Mouse (Mus musculus) embryonic facial prominence, embryonic 11.5 days (tissue): ENCODE data around the gene Scoc. TPM values are rescaled to one million over a fixed set of nuclear protein-coding genes. Genes with fewer than 3 reads are reported as not detected.

Experiments used
- ATAC-seq: fragments of 200-750 bp; cut with Nextera tagmentation; replicated peaks from 2 replicates; pipeline ENCODE4 v1.8.0; 2017; ENCODE audit warnings: low read depth; ENCODE audit not compliant: insufficient number of reproducible peaks, low FRiP score, low TSS enrichment
- DNase-seq: peaks from one replicate; pipeline ENCODE4 v3.0.0-alpha.2; 2015; ENCODE audit warnings: low spot score
- H3K27ac ChIP-seq: fragments of 300-500 bp; sonication (generic); replicated peaks from 2 replicates; pipeline ENCODE4 v1.5.1; 2014; ENCODE audit warnings: mild to moderate bottlenecking, low read depth, low read length, control low read depth
- H3K27me3 ChIP-seq: fragments of 300-500 bp; sonication (generic); 2 replicates; pipeline ENCODE4 v1.6.1; 2014; ENCODE audit warnings: mild to moderate bottlenecking, low read length, moderate library complexity, mixed read lengths; ENCODE audit not compliant: control insufficient read depth, insufficient read depth
- H3K36me3 ChIP-seq: fragments of 300-500 bp; sonication (generic); replicated peaks from 2 replicates; pipeline ENCODE4 v1.6.1; 2014; ENCODE audit warnings: low read depth, mild to moderate bottlenecking, low read length, moderate library complexity, mixed read lengths; ENCODE audit not compliant: control insufficient read depth, insufficient read depth
- H3K4me1 ChIP-seq: fragments of 300-500 bp; sonication (generic); 2 replicates; pipeline ENCODE4 v1.6.1; 2014; ENCODE audit warnings: low read length, mixed read lengths; ENCODE audit not compliant: control insufficient read depth, insufficient read depth
- H3K4me2 ChIP-seq: fragments of 300-500 bp; sonication (generic); 2 replicates; pipeline ENCODE4 v1.6.1; 2014; ENCODE audit warnings: low read depth, mild to moderate bottlenecking, control low read depth, low read length, moderate library complexity
- H3K4me3 ChIP-seq: fragments of 300-500 bp; sonication (generic); 2 replicates; pipeline ENCODE4 v1.5.1; 2014; ENCODE audit warnings: low read depth, low read length, control low read depth
- H3K9ac ChIP-seq: fragments of 300-500 bp; sonication (generic); replicated peaks from 2 replicates; pipeline ENCODE4 v1.6.1; 2014; ENCODE audit warnings: mild to moderate bottlenecking, control low read depth, low read length
- H3K9me3 ChIP-seq: fragments of 300-500 bp; sonication (generic); replicated peaks from 2 replicates; pipeline ENCODE4 v1.6.1; 2016; ENCODE audit warnings: mild to moderate bottlenecking, low read length, inconsistent platforms, mixed read lengths; ENCODE audit not compliant: control insufficient read depth
- WGBS: fragments of 180-500 bp; shearing (Covaris S2); extraction: QIAGEN DNeasy Blood & Tissue Kit; methylation state at CpG from one replicate; pipeline ENCODE4 v1.1.7; 2014; 5-methylcytosine and 5-hydroxymethylcytosine counted together
- polyA plus RNA-seq: library from polyadenylated mRNA; unstranded; fragments of >200 nt; fragmentation: Nextera tagmentation; extraction: Ambion mirVana; gene quantifications from 2 replicates; pipeline ENCODE4 v1.2.1, GENCODE M21; 2014

Gene Scoc
- 137 and 163 TPM in 2 replicates for polyA plus RNA-seq

DNA sequence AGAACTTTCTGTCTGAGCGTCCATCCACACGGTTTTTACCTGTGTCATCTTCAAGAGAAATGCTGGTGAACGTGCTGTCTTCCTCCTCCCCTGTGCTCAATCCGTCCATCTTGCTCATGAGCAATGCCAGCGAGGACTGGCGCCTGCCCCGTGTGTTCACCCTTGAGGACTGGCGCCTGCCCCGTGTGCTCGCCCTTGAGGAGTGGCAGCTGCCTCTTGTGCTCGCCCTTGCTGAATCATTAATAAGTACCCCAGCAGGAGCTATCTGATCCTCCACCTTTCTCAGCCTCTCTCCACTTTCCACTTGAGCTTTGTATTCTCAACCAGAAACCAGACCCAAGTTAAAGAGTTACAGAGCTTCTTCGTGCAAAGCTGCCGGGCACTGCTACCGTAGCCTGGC is at the start of gene Scoc:
Gene Scoc (minus strand): TSS at position 170 of the 400 bp plus-strand sequence.
- Histone ChIP-seq H3K27ac (no peak within 1 kb of the TSS), H3K4me2 (no peak within 1 kb of the TSS), H3K36me3 (no peaks in the 10 kb centered on the region), H3K4me3 (no peak within 1 kb of the TSS), H3K27me3 (no peaks in the 10 kb centered on the region), H3K4me1 (no peaks in the 10 kb centered on the region), H3K9me3 (no peaks in the 10 kb centered on the region), H3K9ac (no peak within 1 kb of the TSS)
- 84% methylated on average over 14 of the region's 14 CpGs for WGBS
- DNase-seq (no peak), ATAC-seq (no peak)

DNA sequence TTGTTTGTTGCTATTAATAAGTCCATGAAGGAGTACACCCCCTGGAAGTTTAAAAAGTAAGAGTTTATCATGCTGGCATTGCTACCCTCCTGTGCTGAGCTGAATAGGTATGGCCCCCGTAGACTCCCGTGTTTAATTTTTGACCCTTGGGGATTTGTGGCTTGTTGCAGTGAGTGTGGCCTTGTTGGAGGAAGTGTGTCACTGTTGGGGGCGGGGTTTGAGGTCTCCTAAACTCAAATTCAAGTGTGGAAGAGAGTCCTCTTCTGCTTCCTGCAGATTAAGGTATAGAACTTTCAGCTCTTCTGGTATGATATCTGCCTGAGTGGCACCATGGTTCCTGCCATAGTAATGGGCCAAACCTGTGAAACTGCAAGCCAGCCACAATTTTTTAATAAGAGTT is 1.4 kb upstream of the Scoc start:
- Histone ChIP-seq H3K27me3 (no peaks in the 10 kb centered on the region), H3K27ac (no peak overlapping the region), H3K4me2 (no peak overlapping the region), H3K36me3 (no peaks in the 10 kb centered on the region), H3K9ac (no peak overlapping the region), H3K4me1 (no peaks in the 10 kb centered on the region), H3K4me3 (no peak overlapping the region), H3K9me3 (no peaks in the 10 kb centered on the region)
- WGBS = 76% methylated on average over 3 of the region's 3 CpGs
- ATAC-seq = no peak
- DNase-seq = no peak

DNA sequence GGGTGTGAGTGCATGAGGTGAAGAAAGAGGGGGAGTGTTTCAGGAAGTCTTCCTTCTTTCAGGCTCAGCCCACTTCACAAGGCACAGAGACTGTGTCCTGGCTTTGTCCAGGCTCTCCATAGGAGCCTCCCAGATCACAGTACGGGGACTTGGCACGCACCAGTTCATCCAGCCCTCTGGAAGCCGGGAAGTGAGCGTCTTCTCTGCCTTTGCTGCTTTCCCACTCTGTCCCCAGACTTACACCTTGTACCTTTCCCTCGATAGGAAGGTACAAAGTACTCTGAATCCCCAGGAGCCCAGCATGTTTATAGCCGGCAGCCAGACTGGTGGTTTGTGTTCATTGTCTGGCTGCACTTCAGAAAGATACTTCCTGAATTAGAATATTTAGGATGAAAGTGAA is 1.1 kb downstream of the Scoc start:
- Histone ChIP-seq H3K4me3 (no peak overlapping the region), H3K27me3 (no peaks in the 10 kb centered on the region), H3K9me3 (no peaks in the 10 kb centered on the region), H3K4me2 (no peak overlapping the region), H3K4me1 (no peaks in the 10 kb centered on the region), H3K9ac (no peak overlapping the region), H3K27ac (no peak overlapping the region), H3K36me3 (no peaks in the 10 kb centered on the region)
- 62% methylated on average over 6 of the region's 6 CpGs for WGBS
- ATAC-seq (no peak), DNase-seq (no peak)

DNA sequence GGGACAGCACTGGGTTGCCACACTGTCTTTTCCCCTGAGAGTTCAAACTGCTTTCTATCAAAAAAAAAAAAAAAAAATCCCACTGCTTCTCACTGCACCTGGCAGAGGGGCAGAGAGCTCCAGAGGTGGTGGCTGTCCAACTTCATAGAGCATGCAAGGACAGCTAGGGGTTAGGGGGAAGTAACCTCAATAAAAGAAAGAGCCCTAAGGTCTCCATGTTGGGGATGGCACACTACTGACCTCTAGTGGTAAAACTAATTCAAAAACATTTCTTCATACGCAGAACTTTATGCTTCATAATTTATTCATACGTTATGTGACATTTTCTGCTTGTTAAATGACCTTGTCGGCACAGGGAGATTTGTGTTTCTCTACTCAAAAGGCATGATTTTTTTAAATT is 7.1 kb downstream of the Scoc start:
- H3K9me3 ChIP-seq = no peaks in the 10 kb centered on the region
- no peak overlapping the region for H3K4me3 ChIP-seq
- DNase-seq = peak; percentile 78
- no peaks in the 10 kb centered on the region for H3K27me3 ChIP-seq
- no peak for ATAC-seq
- H3K4me2 ChIP-seq = no peak overlapping the region
- no peak overlapping the region for H3K27ac ChIP-seq
- WGBS = 31% methylated on average over 3 of the region's 3 CpGs
- H3K9ac ChIP-seq = no peak overlapping the region
- no peaks in the 10 kb centered on the region for H3K36me3 ChIP-seq
- no peaks in the 10 kb centered on the region for H3K4me1 ChIP-seq

DNA sequence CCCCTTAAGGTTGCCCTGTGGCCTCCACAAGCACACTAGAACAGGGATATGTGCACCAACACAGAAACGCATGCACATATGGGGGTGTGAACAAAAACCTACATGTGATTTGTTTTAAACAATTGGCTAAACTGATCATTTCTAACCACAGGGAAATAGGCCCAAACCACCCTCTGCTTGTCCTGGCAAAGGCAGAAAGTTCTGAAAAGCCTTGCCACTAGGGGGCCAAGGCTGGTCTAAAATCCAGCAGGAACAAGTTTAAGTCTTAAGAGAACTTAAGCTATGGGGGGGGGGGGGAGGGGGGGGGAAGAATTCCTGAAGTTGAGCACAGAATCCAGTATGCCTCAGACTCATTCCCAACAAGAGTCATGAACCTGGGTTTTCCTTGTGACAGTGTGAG is 8.2 kb downstream of the Scoc start:
- 77% methylated on average over 1 of the region's 1 CpGs for WGBS
- no peak for ATAC-seq
- Histone ChIP-seq H3K4me1 (no peaks in the 10 kb centered on the region), H3K9ac (no peak overlapping the region), H3K4me3 (no peak overlapping the region), H3K4me2 (no peak overlapping the region), H3K36me3 (no peaks in the 10 kb centered on the region), H3K27me3 (no peaks in the 10 kb centered on the region), H3K27ac (no peak overlapping the region), H3K9me3 (no peaks in the 10 kb centered on the region)
- DNase-seq = peak; percentile 64

DNA sequence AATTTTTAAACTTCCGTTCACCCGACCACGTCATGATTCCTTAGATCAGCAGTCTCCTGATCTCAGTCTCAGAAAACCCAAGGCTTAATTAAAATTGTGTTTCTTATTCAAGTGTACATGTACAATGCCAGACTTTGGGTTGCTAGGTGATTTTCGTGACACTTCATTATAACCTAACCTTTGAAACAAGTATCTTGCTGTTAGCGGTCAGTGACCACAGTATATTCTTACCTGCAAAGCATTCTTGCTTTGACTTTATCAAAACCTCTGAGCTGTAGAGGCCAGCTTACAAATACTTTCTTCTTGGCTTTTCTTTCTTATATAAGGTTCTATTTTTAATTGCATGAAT is 15.2 kb downstream of the Scoc start:
- ATAC-seq (no peak; the same call in none of the 2 replicates), DNase-seq (peak; percentile 4)
- no peaks in the 10 kb centered on the region for H3K36me3 ChIP-seq
- H3K9me3 ChIP-seq = no peaks in the 10 kb centered on the region
- no peaks in the 10 kb centered on the region for H3K4me1 ChIP-seq
- 30% methylated on average over 5 of the region's 5 CpGs for WGBS
- H3K27ac ChIP-seq = peak overlapping the region; percentile 82
- peak overlapping the region; percentile 59 for H3K4me2 ChIP-seq
- peak overlapping the region; percentile 37 for H3K4me3 ChIP-seq
- no peaks in the 10 kb centered on the region for H3K27me3 ChIP-seq
- H3K9ac ChIP-seq = peak overlapping the region; percentile 67

DNA sequence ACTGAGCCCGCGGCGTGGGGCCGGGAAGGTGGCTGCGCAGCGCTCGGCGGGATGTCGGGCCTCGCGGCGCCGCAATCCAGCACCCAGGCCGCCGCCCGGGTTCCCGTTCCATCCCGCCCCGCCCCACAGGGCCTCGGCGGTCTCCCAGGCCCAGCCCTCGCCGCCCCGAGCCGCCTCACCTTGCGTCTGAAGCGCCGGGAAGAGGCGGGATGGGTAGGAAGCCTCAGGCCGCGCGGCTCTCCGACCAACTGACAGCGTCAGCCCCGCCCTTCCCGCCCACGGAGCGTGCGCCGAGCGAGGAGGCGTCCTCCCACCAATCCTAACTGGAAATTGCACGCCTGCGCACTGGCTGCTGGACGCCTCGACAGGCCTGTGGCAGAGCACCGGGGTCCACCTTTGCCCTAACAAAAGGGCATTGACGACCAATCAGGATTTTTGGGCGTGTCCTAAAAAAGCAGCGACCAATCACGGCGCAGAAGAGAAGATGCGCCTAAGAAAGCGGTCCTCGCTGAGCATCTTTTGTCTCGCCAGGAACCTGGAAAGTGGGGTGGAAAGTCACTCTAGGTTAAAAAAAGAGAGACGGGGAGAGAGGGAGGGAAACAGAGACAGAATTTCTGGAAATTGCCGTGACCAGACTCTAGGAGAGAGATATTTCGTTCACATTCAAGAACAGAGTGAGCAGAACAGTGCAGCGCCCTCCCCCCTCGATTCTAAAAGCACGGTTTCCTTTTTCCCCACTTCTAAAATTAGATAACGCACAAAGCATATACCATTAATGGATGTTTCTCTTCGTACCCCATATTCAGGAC is 15.7 kb downstream of the Scoc start:
- Histone ChIP-seq H3K9ac (peak overlapping the region; percentile 96), H3K27ac (peak overlapping the region; percentile 87), H3K4me2 (peak overlapping the region; percentile 63), H3K36me3 (no peaks in the 10 kb centered on the region), H3K4me1 (no peaks in the 10 kb centered on the region), H3K9me3 (no peaks in the 10 kb centered on the region), H3K4me3 (peak overlapping the region; percentile 94), H3K27me3 (no peaks in the 10 kb centered on the region)
- ATAC-seq (peak; percentile 100), DNase-seq (peak; percentile 99)
- under 1% methylated on average over 64 of the region's 64 CpGs for WGBS

DNA sequence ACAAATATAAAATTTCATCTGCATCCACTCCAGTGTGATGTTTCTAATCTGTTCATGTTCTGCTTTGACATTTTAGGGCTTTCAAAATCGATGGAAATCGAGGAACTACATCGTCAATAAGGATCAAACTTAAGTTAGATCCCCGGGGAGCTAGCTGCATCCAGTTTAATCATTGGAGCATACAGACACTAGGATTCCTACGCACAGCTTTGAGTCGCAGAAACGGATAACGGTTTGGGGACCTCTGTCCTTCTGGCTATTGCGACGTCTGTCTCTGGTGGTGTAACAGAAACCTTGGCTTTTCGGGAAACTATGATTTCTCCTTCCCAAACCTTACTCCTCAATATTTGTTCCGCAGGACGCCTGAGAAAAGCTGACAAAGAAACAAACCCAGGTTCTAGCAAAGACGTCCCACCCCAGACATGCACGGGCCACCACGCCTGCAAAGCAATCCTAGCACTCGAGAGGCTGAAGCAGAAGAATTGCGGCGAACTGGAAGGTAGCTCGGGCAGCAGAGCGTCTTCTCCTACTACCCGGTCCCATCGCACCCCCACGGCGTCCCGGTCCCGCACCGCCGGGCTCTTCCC is 16.4 kb downstream of the Scoc start:
- Histone ChIP-seq H3K36me3 (no peaks in the 10 kb centered on the region), H3K4me2 (peak overlapping the region; percentile 63), H3K4me1 (no peaks in the 10 kb centered on the region), H3K9ac (peak overlapping the region; percentile 96), H3K27ac (peak overlapping the region; percentile 87), H3K4me3 (peak overlapping the region; percentile 94), H3K27me3 (no peaks in the 10 kb centered on the region), H3K9me3 (no peaks in the 10 kb centered on the region)
- ATAC-seq (no peak), DNase-seq (peak; percentile 41)
- WGBS = 2% methylated on average over 29 of the region's 29 CpGs
